Mouse (Mus musculus): ENCODE results near the gene Ntn1.

GRCm38 (mm10) chr11:68159867-68160266 is 240.8 kb downstream of the Ntn1 start:
- TF ChIP-seq POLR2A (IDR thresholded peaks at IDR 0.05; ENCODE audit: borderline replicate concordance, extremely low read depth, insufficient read depth, insufficient read length, poor library complexity, severe bottlenecking) = no peak
- TF ChIP-seq CTCF (IDR thresholded peaks at IDR 0.05; ENCODE audit: borderline replicate concordance, extremely low read depth, insufficient read depth, insufficient read length) = no peak
